Mouse (Mus musculus): ENCODE measurements around the gene Rps6ka3.

The Rps6ka3 gene

GRCm38 (mm10) chrX:159321342-159321741 lies 111.2 kb downstream of the Rps6ka3 start:
- CTCF ChIA-PET, result no interaction called here

DNA sequence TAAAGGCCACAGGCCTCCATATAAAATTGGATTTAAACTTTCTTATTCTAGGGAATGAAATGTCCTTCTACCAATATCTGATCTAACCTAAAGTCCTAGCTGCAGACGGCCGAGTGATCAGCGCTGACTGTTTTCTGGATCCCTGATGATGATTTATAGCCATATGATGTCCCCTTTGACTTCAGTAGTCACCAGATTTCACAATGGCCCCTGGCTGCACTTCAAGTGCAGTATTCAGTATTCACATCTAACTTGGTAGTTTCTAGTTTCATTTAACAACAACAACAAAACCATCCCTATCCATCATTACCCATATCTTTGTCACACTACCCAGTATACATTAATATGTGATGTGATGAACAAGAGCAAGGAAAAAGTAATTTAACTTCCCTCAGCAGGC lies 154.4 kb downstream of the Rps6ka3 start:
- CTCF ChIA-PET, result no interaction called here

DNA sequence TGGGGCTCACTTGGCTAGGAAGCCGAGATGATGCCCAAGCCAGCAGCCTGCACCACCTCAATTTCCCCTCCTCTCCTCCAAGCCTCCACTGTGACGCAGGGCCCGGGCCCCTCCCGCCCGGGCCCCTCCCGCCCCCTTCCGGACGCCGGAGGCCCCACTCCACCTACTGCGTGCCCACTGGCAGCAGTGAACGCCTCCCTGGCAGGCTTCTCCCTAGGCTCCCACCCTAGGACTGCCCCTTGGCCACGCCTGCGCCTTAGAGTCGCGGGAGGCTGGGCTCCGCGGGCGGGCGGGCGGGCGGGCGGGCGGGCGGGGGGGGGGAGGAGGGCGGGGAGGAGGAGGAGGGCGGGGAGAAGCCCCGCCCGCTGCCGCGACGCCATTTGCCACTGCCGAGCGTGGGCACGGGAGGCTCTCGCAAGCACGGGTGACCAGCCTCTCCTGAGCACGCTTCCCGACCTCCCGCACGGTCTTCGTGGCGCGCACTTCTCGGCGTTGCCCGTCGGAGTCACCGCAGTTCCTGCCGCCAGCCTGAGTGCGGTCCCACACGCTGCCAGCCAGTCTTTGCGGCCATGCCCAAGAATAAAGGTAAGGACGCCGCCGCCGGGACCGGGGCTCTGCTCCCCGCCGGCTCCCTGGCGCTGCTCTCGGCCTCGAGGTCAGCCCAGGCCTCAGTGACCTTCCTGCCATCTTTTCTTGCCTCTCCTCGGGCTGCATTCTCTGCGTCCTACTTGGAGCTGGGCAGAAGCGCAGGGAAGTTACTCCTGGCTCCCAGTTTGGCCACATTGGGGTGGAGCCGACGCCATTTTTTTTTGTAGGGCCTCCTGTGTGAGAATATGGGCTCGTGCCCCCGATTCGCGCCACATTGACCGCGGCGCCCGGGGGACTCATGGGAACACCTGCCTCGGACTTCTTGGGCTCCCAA lies 162.0 kb downstream of the Rps6ka3 start, which contains the start of gene Eif1ax:
TSS of gene Eif1ax (plus strand) at position 348 of the 922 bp plus-strand sequence.
- CTCF ChIA-PET, result no interaction called here

- CTCF ChIA-PET, result interaction anchor here (0.7 kb wide), 1 partner anchor 16 kb away, joined by 3 read pairs; no protein-coding TSS in a partner anchor
Measured at GRCm38 (mm10) chrX:159372753-159373144, 162.6 kb downstream of the Rps6ka3 start.

GRCm38 (mm10) chrX:159387105-159387504 lies 177.0 kb downstream of the Rps6ka3 start:
- CTCF ChIA-PET, result no interaction called here

- CTCF ChIA-PET, result no interaction called here
Measured at GRCm38 (mm10) chrX:159388953-159389352, 178.8 kb downstream of the Rps6ka3 start.

DNA sequence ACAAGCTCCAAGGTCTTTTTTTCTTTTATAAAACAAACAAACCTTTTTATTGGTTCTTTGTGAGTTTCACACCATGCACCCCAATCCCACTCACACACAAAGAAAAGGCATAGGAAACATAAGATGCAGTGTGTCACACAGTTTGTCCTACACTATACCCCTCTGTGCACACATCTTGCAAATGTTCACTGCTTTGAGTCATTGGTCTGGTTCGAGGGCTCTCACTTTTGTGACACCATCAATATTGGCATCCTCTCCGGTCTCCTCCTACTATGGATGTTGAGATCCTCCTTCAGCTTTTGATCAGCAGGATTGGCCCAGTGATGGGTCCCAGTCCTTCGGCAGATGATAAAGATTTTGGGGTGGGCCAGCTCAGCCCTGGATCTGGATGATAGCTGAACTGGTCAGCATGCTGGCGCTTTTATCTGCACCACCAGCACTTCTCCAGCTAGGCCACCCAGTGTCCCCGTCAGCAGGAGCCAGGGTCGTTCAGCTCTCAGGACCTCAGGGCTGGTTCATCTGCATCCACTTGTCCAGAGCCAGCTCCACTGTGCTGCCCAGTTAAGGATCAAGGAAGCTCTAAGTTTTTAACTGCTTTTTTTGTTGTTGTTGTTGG lies 180.3 kb downstream of the Rps6ka3 start:
- CTCF ChIA-PET, result no interaction called here

DNA sequence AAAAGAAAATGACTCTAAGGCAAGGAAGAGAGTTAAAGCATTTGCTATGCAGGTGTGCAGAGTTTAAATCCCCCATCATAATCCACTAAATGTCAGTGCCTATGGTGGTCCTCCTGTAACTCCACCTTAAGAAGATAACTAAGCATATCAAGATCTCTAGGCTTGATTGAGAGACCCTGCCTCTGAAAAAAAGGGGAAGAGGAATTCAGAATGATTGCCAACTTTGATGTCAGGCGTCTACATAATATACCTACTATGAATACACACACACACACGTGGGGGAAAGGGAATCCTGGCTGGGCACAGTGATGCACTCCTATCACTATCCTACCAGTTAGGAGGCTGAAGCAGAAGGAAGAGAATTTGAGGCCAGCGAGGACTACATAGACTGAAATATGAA lies 181.1 kb downstream of the Rps6ka3 start:
- CTCF ChIA-PET, result no interaction called here

GRCm38 (mm10) chrX:159409253-159409652 lies 199.1 kb downstream of the Rps6ka3 start:
- CTCF ChIA-PET, result no interaction called here

- CTCF ChIA-PET, result no interaction called here
Measured at GRCm38 (mm10) chrX:159414130-159414828, 204.2 kb downstream of the Rps6ka3 start, which contains the start of gene Map7d2. TSS of gene Map7d2 (plus strand) at chrX:159414572.

DNA sequence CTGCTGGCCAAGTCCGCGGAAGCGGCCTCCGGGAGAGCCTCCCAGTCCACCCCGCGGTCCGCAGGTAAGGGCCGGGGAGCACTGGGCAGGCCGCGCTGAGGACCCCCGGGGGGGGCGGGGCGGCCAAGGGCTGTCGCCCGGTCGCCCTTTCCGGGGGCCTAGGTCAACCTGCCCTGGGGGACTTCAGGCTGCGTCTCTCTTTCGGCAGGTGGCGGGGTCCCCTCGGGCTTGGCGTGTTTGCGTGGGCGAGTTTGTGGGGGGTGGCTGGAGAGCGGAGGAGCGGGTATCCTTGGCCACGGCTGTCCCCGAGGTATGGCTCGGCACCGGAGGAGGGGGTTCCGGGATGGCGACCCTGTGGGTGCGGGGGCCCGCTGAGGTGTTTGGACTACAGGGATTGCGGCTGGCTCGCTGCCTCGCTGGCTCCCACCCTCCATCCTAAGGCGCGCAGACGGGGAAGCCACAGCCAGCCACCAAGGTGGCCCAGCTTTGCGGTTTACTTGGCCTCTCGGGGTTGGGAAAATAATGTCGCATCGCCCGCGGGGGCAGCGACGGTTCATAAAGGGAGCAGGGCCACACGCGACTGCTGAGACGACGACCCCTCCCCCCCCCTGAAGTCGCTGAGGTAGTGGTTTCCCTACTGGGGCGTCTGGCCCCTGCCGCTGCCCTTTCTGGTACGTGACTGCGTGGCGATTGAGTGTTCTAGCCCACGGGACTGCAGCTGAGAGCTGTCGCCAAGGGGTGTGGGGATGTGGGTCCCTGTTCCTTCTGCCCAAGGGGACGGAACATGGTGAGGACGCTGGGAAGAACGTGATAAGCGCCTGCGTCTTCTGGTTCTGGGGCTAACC lies 204.9 kb downstream of the Rps6ka3 start:
- CTCF ChIA-PET, result interaction anchor here (0.7 kb wide), 1 partner anchor 749 kb away, joined by 3 read pairs; no protein-coding TSS in a partner anchor

All from spleen, embryonic (tissue).